8 mouse cellular contexts compared by ENCODE assay signal in genomic region chr11:103114270-103114943, GRCm38 (mm10). TPM values are rescaled to one million over a fixed set of nuclear protein-coding genes. Genes with fewer than 3 reads are reported as not detected.
DNase-seq lines count a peak whose midpoint lies in the region; ATAC-seq lines count a peak whose summit lies in the region.

No protein-coding gene starts in this region.

- H3K9me3 ChIP-seq in kidney, embryonic 15.5 days (replicated peaks), result no peaks in the 10 kb centered on the region
- H3K9me3 ChIP-seq in hindbrain, embryonic 13.5 days, result no peaks in the 10 kb centered on the region
- no peaks in the 10 kb centered on the region for H3K9me3 ChIP-seq in midbrain, embryonic 16.5 days (replicated peaks; ENCODE audit: control insufficient read depth, low read length, poor library complexity, severe bottlenecking)

- peak overlapping the region; percentile 72 for H3K9ac ChIP-seq in kidney, embryonic 15.5 days
- H3K9ac ChIP-seq in hindbrain, embryonic 13.5 days, result peak overlapping the region; percentile 86
- H3K9ac ChIP-seq in midbrain, embryonic 16.5 days (ENCODE audit: low read depth, low read length), result peak overlapping the region; percentile 77

- H3K4me2 ChIP-seq in kidney, embryonic 15.5 days, result peak overlapping the region; percentile 89
- peak overlapping the region; percentile 69 for H3K4me2 ChIP-seq in hindbrain, embryonic 13.5 days
- H3K4me2 ChIP-seq in midbrain, embryonic 16.5 days (ENCODE audit: low read length), result peak overlapping the region; percentile 76

- H3K36me3 ChIP-seq in kidney, embryonic 15.5 days, result no peaks in the 10 kb centered on the region
- no peaks in the 10 kb centered on the region for H3K36me3 ChIP-seq in hindbrain, embryonic 13.5 days
- H3K36me3 ChIP-seq in midbrain, embryonic 16.5 days (ENCODE audit: control insufficient read depth, insufficient read depth, low read length), result no peaks in the 10 kb centered on the region

- no peak for DNase-seq in kidney, postnatal 14 days
- DNase-seq in R1 (ENCODE audit: low read depth, low spot score), result peak; percentile 89
- DNase-seq in spleen, postnatal 36 days (ENCODE audit: low spot score in 2 of 2), result no peak
- DNase-seq in kidney, postnatal 36 days, result no peak
- no peak for DNase-seq in thymus, postnatal 0 days (ENCODE audit: low spot score)

- ATAC-seq in kidney, embryonic 15.5 days (replicated peaks; ENCODE audit: low FRiP score), result no peak
- no peak for ATAC-seq in hindbrain, embryonic 13.5 days (ENCODE audit: low FRiP score)
- ATAC-seq in midbrain, embryonic 16.5 days, result no peak

- 87% methylated on average over 11 of the region's 11 CpGs for WGBS in kidney, embryonic 15.5 days
- WGBS in hindbrain, embryonic 13.5 days, result 89% methylated on average over 11 of the region's 11 CpGs
- 81% methylated on average over 11 of the region's 11 CpGs for WGBS in midbrain, embryonic 16.5 days

- no peaks in the 10 kb centered on the region for H3K27me3 ChIP-seq in kidney, embryonic 15.5 days
- peaks cover 37% of the 10 kb centered on the region for H3K27me3 ChIP-seq in hindbrain, embryonic 13.5 days
- H3K27me3 ChIP-seq in midbrain, embryonic 16.5 days (ENCODE audit: control insufficient read depth, insufficient read depth, low read depth, low read length), result peaks cover 27% of the 10 kb centered on the region

- H3K27ac ChIP-seq in kidney, embryonic 15.5 days, result peak overlapping the region; percentile 96
- peak overlapping the region; percentile 95 for H3K27ac ChIP-seq in hindbrain, embryonic 13.5 days
- H3K27ac ChIP-seq in midbrain, embryonic 16.5 days (ENCODE audit: low read length), result peak overlapping the region; percentile 91

- peaks cover 54% of the 10 kb centered on the region for H3K4me1 ChIP-seq in kidney, embryonic 15.5 days
- H3K4me1 ChIP-seq in hindbrain, embryonic 13.5 days (replicated peaks), result peaks cover 50% of the 10 kb centered on the region
- H3K4me1 ChIP-seq in midbrain, embryonic 16.5 days (ENCODE audit: control insufficient read depth, insufficient read depth, low read length), result peaks cover 29% of the 10 kb centered on the region

- H3K4me3 ChIP-seq in kidney, embryonic 15.5 days (replicated peaks), result peak overlapping the region; percentile 74
- H3K4me3 ChIP-seq in hindbrain, embryonic 13.5 days, result peak overlapping the region; percentile 60
- peak overlapping the region; percentile 51 for H3K4me3 ChIP-seq in midbrain, embryonic 16.5 days (ENCODE audit: low read depth, low read length)

RNA-seq across cellular contexts. Expression of gene Hexim1, which starts 1.6 kb away (rescaled TPM):
- polyA plus RNA-seq in kidney, embryonic 15.5 days (2015; fragmentation: Nextera tagmentation; extraction: Ambion mirVana), result 5.0 and 5.5 TPM in 2 replicates
- polyA plus RNA-seq in hindbrain, embryonic 13.5 days (2015; fragmentation: Nextera tagmentation; extraction: Ambion mirVana), result 3.6 and 4.3 TPM in 2 replicates
- 4.1 and 4.2 TPM in 2 replicates for polyA plus RNA-seq in midbrain, embryonic 16.5 days (2015; fragmentation: Nextera tagmentation; extraction: Ambion mirVana)
- polyA plus RNA-seq in thymus, postnatal 0 days (2015; fragmentation: Nextera tagmentation; extraction: Ambion mirVana), result 4.9 and 5.9 TPM in 2 replicates

RNA-seq across cellular contexts. Expression of gene Acbd4, which starts 12.9 kb away (rescaled TPM):
- 19.4 and 25.3 TPM in 2 replicates for polyA plus RNA-seq in kidney, embryonic 15.5 days (2015; fragmentation: Nextera tagmentation; extraction: Ambion mirVana)
- 7.3 and 9.0 TPM in 2 replicates for polyA plus RNA-seq in hindbrain, embryonic 13.5 days (2015; fragmentation: Nextera tagmentation; extraction: Ambion mirVana)
- polyA plus RNA-seq in midbrain, embryonic 16.5 days (2015; fragmentation: Nextera tagmentation; extraction: Ambion mirVana), result 11.6 and 13.0 TPM in 2 replicates
- 22.0 and 23.5 TPM in 2 replicates for polyA plus RNA-seq in thymus, postnatal 0 days (2015; fragmentation: Nextera tagmentation; extraction: Ambion mirVana)

RNA-seq across cellular contexts. Expression of gene Plcd3, which starts 12.9 kb away (rescaled TPM):
- polyA plus RNA-seq in kidney, embryonic 15.5 days (2015; fragmentation: Nextera tagmentation; extraction: Ambion mirVana), result 6.2 and 6.4 TPM in 2 replicates
- polyA plus RNA-seq in hindbrain, embryonic 13.5 days (2015; fragmentation: Nextera tagmentation; extraction: Ambion mirVana), result 1.5 and 1.9 TPM in 2 replicates
- 2.8 and 3.6 TPM in 2 replicates for polyA plus RNA-seq in midbrain, embryonic 16.5 days (2015; fragmentation: Nextera tagmentation; extraction: Ambion mirVana)
- 1.2 and 1.3 TPM in 2 replicates for polyA plus RNA-seq in thymus, postnatal 0 days (2015; fragmentation: Nextera tagmentation; extraction: Ambion mirVana)

RNA-seq across cellular contexts. Expression of gene Hexim2, which starts 17.8 kb away (rescaled TPM):
- polyA plus RNA-seq in kidney, embryonic 15.5 days (2015; fragmentation: Nextera tagmentation; extraction: Ambion mirVana), result 9.2 and 10.7 TPM in 2 replicates
- polyA plus RNA-seq in hindbrain, embryonic 13.5 days (2015; fragmentation: Nextera tagmentation; extraction: Ambion mirVana), result 21.3 and 22.3 TPM in 2 replicates
- polyA plus RNA-seq in midbrain, embryonic 16.5 days (2015; fragmentation: Nextera tagmentation; extraction: Ambion mirVana), result 29.9 and 37.0 TPM in 2 replicates
- polyA plus RNA-seq in thymus, postnatal 0 days (2015; fragmentation: Nextera tagmentation; extraction: Ambion mirVana), result 6.9 and 8.9 TPM in 2 replicates

RNA-seq across cellular contexts. Expression of gene Fmnl1, which starts 56.5 kb away (rescaled TPM):
- 2.2 and 3.8 TPM in 2 replicates for polyA plus RNA-seq in kidney, embryonic 15.5 days (2015; fragmentation: Nextera tagmentation; extraction: Ambion mirVana)
- 3.1 and 3.3 TPM in 2 replicates for polyA plus RNA-seq in hindbrain, embryonic 13.5 days (2015; fragmentation: Nextera tagmentation; extraction: Ambion mirVana)
- 5.7 and 6.3 TPM in 2 replicates for polyA plus RNA-seq in midbrain, embryonic 16.5 days (2015; fragmentation: Nextera tagmentation; extraction: Ambion mirVana)
- 56.9 and 59.8 TPM in 2 replicates for polyA plus RNA-seq in thymus, postnatal 0 days (2015; fragmentation: Nextera tagmentation; extraction: Ambion mirVana)
